In genomic region chr10:95143446-95144114, GRCm38 (mm10) we compare ENCODE assay signal across 8 mouse cellular contexts.
DNase-seq lines count a peak whose midpoint lies in the region; ATAC-seq and TF ChIP-seq lines count a peak whose summit lies in the region.

No protein-coding gene starts in this region.

- H3K9ac ChIP-seq in kidney, postnatal 0 days (ENCODE audit: low read depth, low read length): no peak overlapping the region
- H3K9ac ChIP-seq in embryonic facial prominence, embryonic 15.5 days: no peak overlapping the region
- H3K9ac ChIP-seq in intestine, embryonic 14.5 days (ENCODE audit: low read length): no peak overlapping the region
- 0 out of 2 replicates have a peak overlapping the region, but pooled peaks have one; percentile 8 for H3K9ac ChIP-seq in neural tube, embryonic 12.5 days

- ATAC-seq in kidney, postnatal 0 days (replicated peaks; ENCODE audit: low FRiP score, low read depth): no peak
- no peak for ATAC-seq in embryonic facial prominence, embryonic 15.5 days (ENCODE audit: insufficient number of reproducible peaks, low FRiP score, low TSS enrichment, low read depth)
- ATAC-seq in intestine, embryonic 14.5 days (replicated peaks; ENCODE audit: low FRiP score, low TSS enrichment, low read depth): no peak
- ATAC-seq in neural tube, embryonic 12.5 days (ENCODE audit: low FRiP score, low read depth): 0 out of 2 replicates have a peak, but pooled peaks have one; percentile 34

- peak overlapping the region; percentile 67 for H3K27ac ChIP-seq in kidney, postnatal 0 days
- 0 out of 2 replicates have a peak overlapping the region, but pooled peaks have one; percentile 9 for H3K27ac ChIP-seq in embryonic facial prominence, embryonic 15.5 days (replicated peaks)
- peak overlapping the region; percentile 57 for H3K27ac ChIP-seq in intestine, embryonic 14.5 days (ENCODE audit: low read depth)
- peak overlapping the region; percentile 74 for H3K27ac ChIP-seq in neural tube, embryonic 12.5 days

- H3K27me3 ChIP-seq in kidney, postnatal 0 days (ENCODE audit: insufficient read depth, low read length): no peaks in the 10 kb centered on the region
- no peaks in the 10 kb centered on the region for H3K27me3 ChIP-seq in embryonic facial prominence, embryonic 15.5 days
- H3K27me3 ChIP-seq in intestine, embryonic 14.5 days (replicated peaks; ENCODE audit: control insufficient read depth, insufficient read depth, low read length): no peaks in the 10 kb centered on the region
- no peaks in the 10 kb centered on the region for H3K27me3 ChIP-seq in neural tube, embryonic 12.5 days (replicated peaks)

- no peak for TF ChIP-seq CTCF in kidney, postnatal 0 days (IDR thresholded peaks at IDR 0.05; ENCODE audit: low read depth)

- H3K4me1 ChIP-seq in kidney, postnatal 0 days (replicated peaks; ENCODE audit: insufficient read depth, low read length): peaks cover 49% of the 10 kb centered on the region
- peaks cover 45% of the 10 kb centered on the region for H3K4me1 ChIP-seq in embryonic facial prominence, embryonic 15.5 days
- peaks cover 43% of the 10 kb centered on the region for H3K4me1 ChIP-seq in intestine, embryonic 14.5 days (replicated peaks; ENCODE audit: control insufficient read depth, insufficient read depth, low read length)
- peaks cover 47% of the 10 kb centered on the region for H3K4me1 ChIP-seq in neural tube, embryonic 12.5 days

- no peak overlapping the region for H3K4me2 ChIP-seq in kidney, postnatal 0 days (ENCODE audit: low read length)
- H3K4me2 ChIP-seq in embryonic facial prominence, embryonic 15.5 days (replicated peaks): no peak overlapping the region
- H3K4me2 ChIP-seq in intestine, embryonic 14.5 days (ENCODE audit: low read length): peak overlapping the region; percentile 14; the same call in 1 of the 2 replicates
- peak overlapping the region; percentile 37 for H3K4me2 ChIP-seq in neural tube, embryonic 12.5 days (replicated peaks)

- intact Hi-C loops in left cerebral cortex, postnatal 4 days (cut with DNase I): no loop called here

- DNase-seq in kidney, postnatal 0 days (ENCODE audit: low spot score): no peak
- no peak for DNase-seq in kidney, postnatal 14 days
- no peak for DNase-seq in intestine, embryonic 14.5 days (ENCODE audit: low spot score)
- DNase-seq in layer of hippocampus, postnatal 10 days (ENCODE audit: low spot score in 2 of 2): no peak
- no peak for DNase-seq in MN1 (ENCODE audit: low spot score)
- no peak for DNase-seq in left cerebral cortex, postnatal 4 days

- no peak overlapping the region for H3K4me3 ChIP-seq in kidney, postnatal 0 days (replicated peaks; ENCODE audit: low read depth, low read length)
- no peak overlapping the region for H3K4me3 ChIP-seq in embryonic facial prominence, embryonic 15.5 days (replicated peaks)
- H3K4me3 ChIP-seq in intestine, embryonic 14.5 days (ENCODE audit: low read depth, low read length): no peak overlapping the region
- no peak overlapping the region for H3K4me3 ChIP-seq in neural tube, embryonic 12.5 days

- WGBS in kidney, postnatal 0 days: 36% methylated on average over 2 of the region's 2 CpGs
- WGBS in embryonic facial prominence, embryonic 15.5 days: 33% methylated on average over 2 of the region's 2 CpGs
- 20% methylated on average over 2 of the region's 2 CpGs for WGBS in intestine, embryonic 14.5 days
- WGBS in neural tube, embryonic 12.5 days: 2% methylated on average over 2 of the region's 2 CpGs

- H3K36me3 ChIP-seq in kidney, postnatal 0 days (ENCODE audit: insufficient read depth, low read length): no peaks in the 10 kb centered on the region
- no peaks in the 10 kb centered on the region for H3K36me3 ChIP-seq in embryonic facial prominence, embryonic 15.5 days
- H3K36me3 ChIP-seq in intestine, embryonic 14.5 days (ENCODE audit: control insufficient read depth, insufficient read depth, low read length): no peaks in the 10 kb centered on the region
- H3K36me3 ChIP-seq in neural tube, embryonic 12.5 days: no peaks in the 10 kb centered on the region

- H3K9me3 ChIP-seq in kidney, postnatal 0 days (replicated peaks; ENCODE audit: low read length): no peaks in the 10 kb centered on the region
- H3K9me3 ChIP-seq in embryonic facial prominence, embryonic 15.5 days (replicated peaks): no peaks in the 10 kb centered on the region
- H3K9me3 ChIP-seq in intestine, embryonic 14.5 days (ENCODE audit: control insufficient read depth, low read length): no peaks in the 10 kb centered on the region
- no peaks in the 10 kb centered on the region for H3K9me3 ChIP-seq in neural tube, embryonic 12.5 days

Comparison
In these comparisons a context has a peak if more than half of its experiments do, and no peak if none do; other contexts are left out.
1. H3K27ac ChIP-seq: peak in every context shown above with its lines; median percentile 74 in neural tube, embryonic 12.5 days; 67 in kidney, postnatal 0 days; 57 in intestine, embryonic 14.5 days; 9 in embryonic facial prominence, embryonic 15.5 days.
2. H3K4me2 ChIP-seq: peak in intestine, embryonic 14.5 days (single experiment) and neural tube, embryonic 12.5 days (single experiment); none in kidney, postnatal 0 days (single experiment) and embryonic facial prominence, embryonic 15.5 days (single experiment).